Mouse (Mus musculus): Measurements from ENCODE around the gene Gm6525.

DNA sequence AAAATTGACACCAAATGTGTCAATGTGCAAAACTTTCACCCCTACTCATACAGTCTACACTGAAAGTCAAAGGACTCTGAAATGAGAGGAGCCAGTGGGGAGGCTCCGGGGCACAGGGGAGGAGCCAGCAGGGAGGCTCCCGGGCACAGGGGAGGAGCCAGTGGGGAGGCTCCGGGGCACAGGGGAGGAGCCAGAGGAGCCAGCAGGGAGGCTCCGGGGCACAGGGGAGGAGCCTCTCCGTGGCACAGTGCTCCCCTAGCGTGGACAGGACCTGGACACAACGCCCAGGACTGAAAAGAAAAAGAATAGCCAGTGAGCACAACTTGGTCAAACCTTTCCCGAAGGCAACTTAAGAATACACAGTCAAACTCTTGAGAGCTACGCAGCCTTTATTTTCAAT, 38.5 kb upstream of the Gm6525 start:
- no peak for TF ChIP-seq POLR2A (IDR thresholded peaks at IDR 0.05; ENCODE audit: insufficient read length, low read depth)
- TF ChIP-seq MYOG (IDR thresholded peaks at IDR 0.05; ENCODE audit: control insufficient read depth in 1 of 3, insufficient read depth in 1 of 3, insufficient read length in 2 of 3, low read depth in 2 of 3) = no peak
- TF ChIP-seq TCF12 (IDR thresholded peaks at IDR 0.05; ENCODE audit: insufficient read depth, poor library complexity, severe bottlenecking) = no peak
- no peak for TF ChIP-seq USF1 (IDR thresholded peaks at IDR 0.05; ENCODE audit: low read depth)

All from myocyte (in vitro differentiated cells).